Mouse (Mus musculus) liver, embryonic 12.5 days (tissue): ENCODE data around the gene Bbs9. TPM values are rescaled to one million over a fixed set of nuclear protein-coding genes. Genes with fewer than 3 reads are reported as not detected.

Source experiments
- ATAC-seq: fragments of 200-750 bp; cut with Nextera tagmentation; 2 replicates; pipeline ENCODE4 v1.8.0; 2017; ENCODE audit warnings: moderate number of reproducible peaks, mild to moderate bottlenecking, moderate library complexity
- H3K27ac ChIP-seq: fragments of 300-500 bp; sonication (generic); 2 replicates; pipeline ENCODE4 v1.5.1; 2016; ENCODE audit warnings: mild to moderate bottlenecking
- H3K27me3 ChIP-seq: fragments of 300-500 bp; sonication (generic); replicated peaks from 2 replicates; pipeline ENCODE4 v1.6.1; 2016; ENCODE audit warnings: mild to moderate bottlenecking, moderate library complexity
- H3K36me3 ChIP-seq: fragments of 300-500 bp; sonication (generic); 2 replicates; pipeline ENCODE4 v1.6.1; 2016; ENCODE audit warnings: mild to moderate bottlenecking, moderate library complexity
- H3K4me1 ChIP-seq: fragments of 300-500 bp; sonication (generic); 2 replicates; pipeline ENCODE4 v1.6.1; 2016
- H3K4me2 ChIP-seq: fragments of 300-500 bp; sonication (generic); 2 replicates; pipeline ENCODE4 v1.6.1; 2016; ENCODE audit warnings: mild to moderate bottlenecking, moderate library complexity
- H3K4me3 ChIP-seq: fragments of 300-500 bp; sonication (generic); 2 replicates; pipeline ENCODE4 v1.5.1; 2016; ENCODE audit warnings: mild to moderate bottlenecking, moderate library complexity
- H3K9ac ChIP-seq: fragments of 300-500 bp; sonication (generic); 2 replicates; pipeline ENCODE4 v1.6.1; 2016; ENCODE audit warnings: mild to moderate bottlenecking, moderate library complexity
- H3K9me3 ChIP-seq: fragments of 300-500 bp; sonication (generic); replicated peaks from 2 replicates; pipeline ENCODE4 v1.6.1; 2016; ENCODE audit warnings: mild to moderate bottlenecking, moderate library complexity
- WGBS: fragments of 180-500 bp; shearing (Covaris S2); methylation state at CpG from one replicate; pipeline ENCODE4 v1.1.7; 2016; ENCODE audit not compliant: insufficient replicate concordance; 5-methylcytosine and 5-hydroxymethylcytosine counted together
- polyA plus RNA-seq: library from polyadenylated mRNA; unstranded; fragments of >200 nt; fragmentation: Nextera tagmentation; extraction: Ambion mirVana; gene quantifications from 2 replicates; pipeline ENCODE4 v1.2.1, GENCODE M21; 2016

The Bbs9 gene
- polyA plus RNA-seq, 1 experiment from 2014 or later, result 5.4 TPM

GRCm38 (mm10) chr9:22686765-22687472, 211.4 kb downstream of the Bbs9 start:
- H3K27me3 ChIP-seq, result no peaks in the 10 kb centered on the region
- 0 out of 2 replicates have a peak, but pooled peaks cover 14% of the 10 kb centered on the region for H3K4me1 ChIP-seq
- ATAC-seq, result no peak
- no peaks in the 10 kb centered on the region for H3K9me3 ChIP-seq
- H3K36me3 ChIP-seq, result no peaks in the 10 kb centered on the region
- no peak overlapping the region for H3K4me2 ChIP-seq
- WGBS, result 64% methylated on average over 6 of the region's 6 CpGs
- H3K9ac ChIP-seq, result no peak overlapping the region
- no peak overlapping the region for H3K27ac ChIP-seq
- H3K4me3 ChIP-seq, result no peak overlapping the region

GRCm38 (mm10) chr9:22690234-22690633, 214.7 kb downstream of the Bbs9 start:
- WGBS, result 67% methylated on average over 7 of the region's 7 CpGs
- Histone ChIP-seq H3K4me1 (0 out of 2 replicates have a peak, but pooled peaks cover 4% of the 10 kb centered on the region), H3K9ac (no peak overlapping the region), H3K4me3 (no peak overlapping the region), H3K27me3 (no peaks in the 10 kb centered on the region), H3K36me3 (no peaks in the 10 kb centered on the region), H3K4me2 (no peak overlapping the region), H3K9me3 (no peaks in the 10 kb centered on the region), H3K27ac (no peak overlapping the region)
- ATAC-seq, result no peak

- Histone ChIP-seq H3K4me1 (no peaks in the 10 kb centered on the region), H3K4me2 (no peak overlapping the region), H3K27me3 (no peaks in the 10 kb centered on the region), H3K9me3 (no peaks in the 10 kb centered on the region), H3K27ac (no peak overlapping the region), H3K36me3 (no peaks in the 10 kb centered on the region), H3K9ac (no peak overlapping the region), H3K4me3 (no peak overlapping the region)
- no peak for ATAC-seq
- WGBS, result 78% methylated on average over 4 of the region's 4 CpGs
Observed at GRCm38 (mm10) chr9:22695392-22695791, 219.9 kb downstream of the Bbs9 start.

- no peak for ATAC-seq
- no peak overlapping the region for H3K4me3 ChIP-seq
- H3K9me3 ChIP-seq, result no peaks in the 10 kb centered on the region
- H3K36me3 ChIP-seq, result no peaks in the 10 kb centered on the region
- no peaks in the 10 kb centered on the region for H3K4me1 ChIP-seq
- no peak overlapping the region for H3K27ac ChIP-seq
- H3K9ac ChIP-seq, result no peak overlapping the region
- H3K4me2 ChIP-seq, result no peak overlapping the region
- 81% methylated on average over 7 of the region's 7 CpGs for WGBS
- no peaks in the 10 kb centered on the region for H3K27me3 ChIP-seq
Observed at GRCm38 (mm10) chr9:22696809-22697374, 221.4 kb downstream of the Bbs9 start.

GRCm38 (mm10) chr9:22697811-22698210, 222.3 kb downstream of the Bbs9 start:
- no peak overlapping the region for H3K27ac ChIP-seq
- no peak overlapping the region for H3K9ac ChIP-seq
- peaks cover 9% of the 10 kb centered on the region; the same call in 1 of the 2 replicates for H3K4me1 ChIP-seq
- WGBS, result 57% methylated on average over 4 of the region's 4 CpGs
- no peaks in the 10 kb centered on the region for H3K27me3 ChIP-seq
- H3K4me3 ChIP-seq, result no peak overlapping the region
- no peak overlapping the region for H3K4me2 ChIP-seq
- no peaks in the 10 kb centered on the region for H3K36me3 ChIP-seq
- H3K9me3 ChIP-seq, result no peaks in the 10 kb centered on the region
- no peak for ATAC-seq

- Histone ChIP-seq H3K4me2 (no peak overlapping the region), H3K9me3 (0 out of 2 replicates have a peak, but pooled peaks cover 3% of the 10 kb centered on the region), H3K4me3 (no peak overlapping the region), H3K9ac (no peak overlapping the region), H3K27ac (no peak overlapping the region), H3K36me3 (peaks cover 1% of the 10 kb centered on the region; the same call in 1 of the 2 replicates), H3K27me3 (no peaks in the 10 kb centered on the region), H3K4me1 (peaks cover 13% of the 10 kb centered on the region; the same call in 1 of the 2 replicates)
- 20% methylated on average over 1 of the region's 1 CpGs for WGBS
- no peak for ATAC-seq
Observed at GRCm38 (mm10) chr9:22698501-22698900, 223.0 kb downstream of the Bbs9 start.

- H3K27me3 ChIP-seq, result no peaks in the 10 kb centered on the region
- no peak overlapping the region for H3K4me2 ChIP-seq
- H3K9me3 ChIP-seq, result 0 out of 2 replicates have a peak, but pooled peaks cover 7% of the 10 kb centered on the region
- no peak overlapping the region for H3K4me3 ChIP-seq
- H3K27ac ChIP-seq, result no peak overlapping the region
- peaks cover 3% of the 10 kb centered on the region; the same call in 1 of the 2 replicates for H3K36me3 ChIP-seq
- 81% methylated on average over 1 of the region's 1 CpGs for WGBS
- H3K9ac ChIP-seq, result no peak overlapping the region
- ATAC-seq, result no peak
- H3K4me1 ChIP-seq, result peaks cover 13% of the 10 kb centered on the region; the same call in 1 of the 2 replicates
Observed at GRCm38 (mm10) chr9:22702065-22702611, 226.6 kb downstream of the Bbs9 start.

GRCm38 (mm10) chr9:22702812-22703367, 227.4 kb downstream of the Bbs9 start:
- no peak for ATAC-seq
- Histone ChIP-seq H3K4me2 (no peak overlapping the region), H3K9me3 (0 out of 2 replicates have a peak, but pooled peaks cover 7% of the 10 kb centered on the region), H3K27ac (no peak overlapping the region), H3K36me3 (peaks cover 3% of the 10 kb centered on the region; the same call in 1 of the 2 replicates), H3K9ac (no peak overlapping the region), H3K27me3 (no peaks in the 10 kb centered on the region), H3K4me3 (no peak overlapping the region), H3K4me1 (peaks cover 13% of the 10 kb centered on the region; the same call in 1 of the 2 replicates)
- WGBS, result 54% methylated on average over 4 of the region's 4 CpGs

- no peak for ATAC-seq
Observed at GRCm38 (mm10) chr9:22703541-22703940, 228.0 kb downstream of the Bbs9 start.

GRCm38 (mm10) chr9:22707166-22707913, 231.8 kb downstream of the Bbs9 start:
- no peak overlapping the region for H3K4me2 ChIP-seq
- H3K9me3 ChIP-seq, result 0 out of 2 replicates have a peak, but pooled peaks cover 7% of the 10 kb centered on the region
- 73% methylated on average over 11 of the region's 11 CpGs for WGBS
- no peak overlapping the region for H3K4me3 ChIP-seq
- no peak overlapping the region for H3K9ac ChIP-seq
- no peak for ATAC-seq
- H3K36me3 ChIP-seq, result peaks cover 3% of the 10 kb centered on the region; the same call in 1 of the 2 replicates
- peaks cover 8% of the 10 kb centered on the region; the same call in 1 of the 2 replicates for H3K4me1 ChIP-seq
- no peaks in the 10 kb centered on the region for H3K27me3 ChIP-seq
- H3K27ac ChIP-seq, result no peak overlapping the region

More at GRCm38 (mm10) chr9:22703541-22703940, 228.0 kb downstream of the Bbs9 start:
- Histone ChIP-seq H3K4me2 (no peak overlapping the region), H3K36me3 (peaks cover 3% of the 10 kb centered on the region; the same call in 1 of the 2 replicates), H3K9ac (no peak overlapping the region), H3K9me3 (0 out of 2 replicates have a peak, but pooled peaks cover 7% of the 10 kb centered on the region), H3K4me1 (peaks cover 13% of the 10 kb centered on the region; the same call in 1 of the 2 replicates), H3K27me3 (no peaks in the 10 kb centered on the region), H3K27ac (no peak overlapping the region), H3K4me3 (no peak overlapping the region)
- WGBS, result 81% methylated on average over 2 of the region's 2 CpGs

GRCm38 (mm10) chr9:22708970-22709726, 233.6 kb downstream of the Bbs9 start:
- no peaks in the 10 kb centered on the region for H3K9me3 ChIP-seq
- no peak overlapping the region for H3K4me3 ChIP-seq
- 53% methylated on average over 19 of the region's 19 CpGs for WGBS
- H3K4me2 ChIP-seq, result no peak overlapping the region
- no peak overlapping the region for H3K27ac ChIP-seq
- H3K4me1 ChIP-seq, result no peaks in the 10 kb centered on the region
- ATAC-seq, result no peak
- H3K9ac ChIP-seq, result no peak overlapping the region
- H3K36me3 ChIP-seq, result no peaks in the 10 kb centered on the region
- H3K27me3 ChIP-seq, result no peaks in the 10 kb centered on the region
